Mouse (Mus musculus): ENCODE measurements at regions not wholly inside any gene's neighbourhood (a gene's known extent, or its start where the extent isn't known, plus 50 kb on each side); places are given as distances from the start of the nearest gene placed in this dataset.
A peak's percentile ranks its signal among the peaks of the same experiment; 100 is the strongest.

DNA sequence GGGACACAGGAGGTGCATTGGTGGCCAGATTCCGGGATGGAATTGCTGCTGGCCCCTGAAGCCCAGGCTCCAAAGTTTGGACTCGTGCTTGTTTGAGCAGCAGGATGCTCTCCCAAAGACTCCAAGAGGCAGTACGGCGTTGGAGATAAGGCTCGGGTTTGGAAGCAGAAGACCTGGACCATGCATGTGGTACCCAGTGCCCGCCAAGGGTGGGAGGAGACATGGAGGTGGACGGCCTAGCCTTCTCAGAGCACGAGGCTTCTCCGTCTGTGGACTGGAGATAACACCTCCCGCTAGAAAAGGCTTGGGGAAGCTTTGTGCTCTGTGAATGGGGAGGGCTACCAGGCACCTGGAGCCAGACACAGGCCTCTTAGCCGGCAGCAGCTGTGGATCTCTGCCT is 271.7 kb downstream of the Rps6kc1 start:
- DNase-seq = no peak

DNA sequence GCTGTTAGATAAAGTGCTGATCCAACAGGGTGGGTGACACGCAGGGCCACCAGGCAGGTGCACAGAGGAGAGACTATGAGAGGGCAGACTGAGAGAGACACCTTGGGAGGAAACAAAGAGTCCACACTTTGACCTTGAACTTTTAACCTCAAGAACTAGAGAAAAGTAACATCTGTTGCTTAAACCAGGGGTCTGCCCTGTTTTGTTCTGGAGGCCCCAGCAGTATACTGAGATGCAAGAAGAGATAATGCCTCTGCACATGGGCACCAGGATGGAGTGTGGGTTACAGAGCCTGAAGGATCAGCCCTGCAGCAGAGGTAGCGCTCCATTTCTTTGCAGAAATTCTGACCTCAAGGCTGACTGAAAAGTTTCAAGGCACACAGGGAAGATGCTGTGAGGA is 276.6 kb downstream of the Rps6kc1 start:
- no peak for DNase-seq

DNA sequence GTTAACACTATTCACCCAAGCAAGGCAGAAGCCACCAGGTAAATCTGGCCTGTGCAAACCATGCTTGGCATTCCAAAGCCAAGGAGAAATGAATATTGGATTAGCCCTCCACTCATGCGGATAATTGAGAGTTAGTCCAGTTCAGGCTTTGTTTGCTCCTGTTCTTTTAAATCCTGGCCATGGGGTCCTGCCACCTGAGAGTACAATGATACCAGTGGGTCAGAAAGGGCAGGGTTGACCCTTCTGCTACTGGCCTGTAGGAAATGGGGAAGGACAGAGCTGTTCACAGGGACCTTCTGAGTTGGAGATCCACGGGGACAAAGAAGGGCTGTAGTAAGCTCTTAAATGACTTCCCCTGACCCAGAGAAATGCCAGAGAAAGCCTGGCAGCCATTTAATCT is 279.9 kb downstream of the Rps6kc1 start:
- DNase-seq = no peak

DNA sequence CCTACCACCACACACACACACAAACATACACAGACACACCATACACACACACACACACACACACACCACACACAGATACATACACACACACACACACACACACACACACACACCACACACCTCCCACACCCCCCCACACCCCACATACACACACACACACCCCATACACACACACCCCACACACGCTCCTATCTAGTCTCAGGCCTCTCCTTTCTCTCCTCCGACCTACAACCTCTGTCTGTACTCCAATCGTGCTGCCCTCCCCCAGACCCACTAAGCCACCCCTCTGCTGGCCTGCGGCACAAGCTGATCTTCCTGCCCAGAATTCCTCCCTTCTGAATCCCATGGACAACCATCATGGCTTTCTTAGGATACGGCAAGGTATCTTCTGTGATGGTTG is 281.4 kb downstream of the Rps6kc1 start:
- no peak for DNase-seq

DNA sequence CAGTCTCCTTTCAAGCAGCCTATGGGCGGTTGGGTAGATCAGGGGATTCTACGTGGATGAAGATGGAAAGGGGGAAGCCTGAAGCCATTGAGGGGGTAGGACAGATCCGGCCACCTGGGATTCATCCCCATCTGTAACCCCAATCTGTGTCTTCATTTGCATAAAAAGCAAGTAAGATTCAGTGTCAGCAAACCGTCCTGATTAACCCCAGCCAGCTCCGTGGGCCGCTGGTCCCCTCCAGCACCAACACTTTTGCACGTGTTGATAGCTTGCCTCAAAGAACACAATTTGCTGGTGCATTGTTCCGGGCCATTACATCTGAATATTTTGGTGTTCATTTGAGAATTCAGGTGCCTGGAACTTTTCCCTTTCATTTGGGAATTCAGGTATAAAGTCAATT is 287.7 kb downstream of the Rps6kc1 start:
- no peak for DNase-seq

DNA sequence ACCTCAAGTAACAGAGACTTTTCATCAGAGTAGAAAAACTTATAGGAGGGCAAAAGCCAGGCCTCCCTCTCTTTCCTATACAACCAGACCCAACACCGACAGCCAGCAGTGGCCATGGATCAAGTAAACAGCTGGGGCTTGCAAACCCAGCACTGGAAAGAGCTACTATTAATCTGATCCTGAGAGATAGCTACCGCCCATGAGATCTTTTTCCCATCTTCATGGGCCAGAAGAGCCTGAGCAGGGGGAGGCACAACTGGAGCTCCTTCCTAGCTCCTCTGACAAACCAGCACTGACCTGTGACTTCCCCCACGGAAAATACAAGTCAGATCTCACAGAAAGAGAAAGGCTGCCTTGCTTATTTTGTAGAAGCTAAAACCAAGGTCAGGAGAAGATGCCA is 311.1 kb downstream of the Rps6kc1 start:
- no peak for DNase-seq

DNA sequence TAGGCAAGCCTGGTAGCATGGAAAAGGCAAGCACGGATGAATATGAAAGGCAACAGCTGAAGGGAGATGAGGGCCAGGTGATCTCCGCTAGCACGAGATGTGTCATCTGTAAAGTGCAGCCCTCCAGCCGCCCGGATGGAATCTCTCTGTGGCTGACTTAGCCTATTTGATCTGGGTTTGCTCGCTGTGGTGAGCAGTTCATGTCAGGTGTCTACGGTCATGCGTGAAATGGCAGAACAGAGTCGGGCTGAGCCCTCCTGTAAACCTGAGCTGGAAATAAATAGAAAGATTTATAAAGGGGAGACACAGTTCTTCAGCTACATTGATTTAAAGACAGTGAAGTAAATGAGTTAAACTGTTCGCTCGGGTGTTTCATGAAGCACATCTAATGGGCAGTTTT is 311.9 kb downstream of the Rps6kc1 start:
- DNase-seq = no peak

DNA sequence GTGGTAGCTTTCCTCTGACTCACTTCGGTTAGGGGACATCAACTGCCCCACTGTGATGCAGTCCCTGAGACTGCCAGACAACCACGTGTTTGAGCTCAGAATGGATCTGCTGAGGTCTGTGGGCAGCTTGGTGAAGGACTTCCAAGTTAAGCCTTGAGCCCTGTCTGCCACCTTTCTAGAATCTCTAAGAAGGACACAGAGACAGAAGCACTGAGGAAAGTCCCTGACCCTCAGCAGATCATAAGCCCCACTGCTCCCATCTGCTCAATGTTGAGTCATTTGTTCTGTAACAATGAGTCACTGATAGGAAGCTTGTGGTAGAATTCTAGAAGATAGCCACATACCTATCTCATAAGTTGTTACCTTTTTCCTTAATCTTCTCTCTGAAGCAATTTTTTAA is 315.4 kb downstream of the Rps6kc1 start:
- no peak for DNase-seq

DNA sequence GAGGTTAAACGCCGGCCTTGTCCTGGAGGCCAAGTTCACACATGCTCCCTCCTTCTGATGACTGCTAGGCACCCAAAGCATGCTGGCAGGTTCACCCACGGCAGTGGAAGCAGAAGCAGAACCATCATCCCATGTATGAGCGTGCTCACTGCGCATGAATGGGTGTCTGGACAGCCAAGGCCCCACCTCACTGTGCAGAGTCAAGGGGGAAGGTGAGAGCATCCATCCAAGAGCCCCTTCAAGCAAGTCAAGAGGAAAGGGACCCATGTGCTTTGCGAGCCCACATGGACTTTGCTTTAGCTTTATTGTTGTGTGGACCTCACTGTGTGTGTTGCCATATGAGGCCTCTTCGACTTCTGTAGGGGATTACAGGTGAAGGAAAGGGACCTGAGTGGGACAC is 319.9 kb downstream of the Rps6kc1 start:
- no peak for DNase-seq

DNA sequence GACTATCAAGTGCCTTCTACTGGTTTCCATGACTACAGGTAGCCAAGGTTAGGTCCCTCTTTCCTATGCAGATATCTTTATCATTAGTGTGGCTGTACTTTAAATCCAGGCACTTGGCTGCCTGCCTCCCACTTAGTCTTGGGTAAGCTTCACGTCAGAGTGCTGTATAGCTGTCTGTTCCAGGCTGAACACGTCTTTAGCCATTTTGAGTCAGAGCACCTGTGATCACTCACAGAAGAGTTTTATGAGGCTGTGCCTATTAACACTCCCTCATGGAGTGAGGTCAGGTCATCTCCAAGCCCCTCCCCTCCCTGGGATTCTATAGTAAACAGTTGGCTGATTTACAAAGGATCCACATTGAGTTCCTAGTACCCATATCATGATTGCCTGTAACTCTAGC is 322.0 kb downstream of the Rps6kc1 start:
- DNase-seq = no peak

DNA sequence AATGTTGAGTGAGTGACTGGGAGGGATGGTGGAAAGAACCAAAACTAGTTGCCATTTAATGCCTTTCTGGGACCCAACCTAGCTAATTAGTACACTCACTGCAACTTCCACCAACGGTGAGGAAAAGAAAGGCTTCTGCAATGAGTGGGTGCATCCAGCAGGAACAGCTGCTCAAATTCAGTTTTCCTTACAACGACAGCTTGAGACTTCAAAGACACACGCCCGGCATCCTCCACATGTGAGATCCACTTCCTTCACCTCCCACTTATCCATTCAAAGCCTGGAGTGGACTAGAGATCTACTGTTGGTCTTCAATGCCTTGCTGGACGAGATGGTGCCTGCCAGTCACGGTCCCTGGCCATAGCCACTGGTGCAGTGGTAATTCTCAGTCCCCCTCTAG is 328.3 kb downstream of the Rps6kc1 start:
- DNase-seq = no peak

DNA sequence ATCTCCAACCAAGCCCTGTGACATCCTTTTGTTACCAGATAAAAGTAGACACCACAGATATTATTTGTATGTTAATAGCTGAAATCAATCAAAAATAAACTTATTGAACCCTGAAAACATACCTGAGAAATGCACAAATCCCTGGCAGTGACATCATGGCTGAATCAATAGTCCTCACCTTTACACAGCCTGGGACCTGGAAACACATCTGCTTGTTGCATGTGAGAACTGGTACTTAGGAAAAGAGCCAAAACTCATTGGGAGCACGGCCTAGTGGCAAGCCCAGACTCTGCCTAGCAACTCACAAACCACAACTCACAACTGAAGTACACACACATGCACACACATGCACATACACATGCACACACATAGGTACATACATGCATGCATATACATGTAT is 330.9 kb downstream of the Rps6kc1 start:
- DNase-seq = no peak

DNA sequence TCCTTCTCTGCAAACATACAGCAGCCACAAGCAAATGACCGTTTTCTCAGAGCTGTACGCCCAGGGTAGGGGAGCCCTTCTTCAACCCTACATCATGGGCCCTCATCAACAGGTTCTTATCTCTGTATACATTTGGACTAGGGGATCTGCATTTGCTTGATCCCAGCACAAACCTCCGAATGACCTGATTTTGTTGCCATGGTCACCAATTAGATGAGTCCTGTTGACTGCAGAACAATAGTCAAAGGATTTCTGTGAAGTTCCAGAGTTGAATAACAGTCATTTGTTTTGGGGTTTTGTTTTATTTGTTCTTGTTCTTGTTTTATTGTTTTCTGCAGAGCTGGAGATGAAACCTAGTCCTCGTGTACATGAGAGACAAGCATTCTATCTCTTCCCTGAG is 340.6 kb downstream of the Rps6kc1 start:
- no peak for DNase-seq

DNA sequence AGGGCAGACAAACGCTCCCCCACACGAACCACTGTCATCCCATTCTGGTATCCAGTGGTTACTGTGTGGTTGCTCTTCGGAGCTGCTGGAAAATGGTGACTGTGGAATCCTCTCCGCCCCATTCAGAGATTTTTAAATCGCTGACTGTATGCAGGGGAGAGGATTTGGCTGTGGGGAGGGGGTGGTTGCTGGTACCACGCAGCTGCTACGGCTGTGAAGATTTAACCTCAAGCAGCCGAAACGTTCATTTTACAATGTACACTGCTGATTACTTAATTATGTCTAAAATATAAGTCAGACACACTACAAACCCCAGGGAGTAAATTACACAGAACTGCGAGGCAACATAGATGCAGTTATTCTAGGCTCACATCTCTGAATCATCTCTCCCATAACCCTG is 341.0 kb downstream of the Rps6kc1 start:
- no peak for DNase-seq

DNA sequence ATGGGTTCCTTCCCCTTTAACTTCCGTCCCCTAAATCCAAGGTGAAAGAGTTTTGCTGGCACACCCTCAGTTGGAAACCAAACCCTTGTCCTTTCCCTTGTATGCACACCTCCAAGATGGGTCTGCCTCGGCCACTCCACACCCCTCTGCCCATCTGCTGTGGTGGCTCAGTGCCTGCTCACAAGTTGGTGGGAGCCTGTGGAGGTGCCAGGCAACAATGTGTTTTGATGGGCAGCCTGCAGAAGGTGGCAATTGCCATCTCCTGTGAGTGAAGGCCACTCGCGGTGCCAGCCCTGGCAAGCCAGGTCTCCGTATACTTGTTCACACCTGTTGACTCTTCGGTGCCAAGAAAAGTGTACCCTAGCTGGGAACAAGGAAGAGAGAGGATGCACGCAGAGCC is 344.8 kb downstream of the Rps6kc1 start:
- DNase-seq = no peak

DNA sequence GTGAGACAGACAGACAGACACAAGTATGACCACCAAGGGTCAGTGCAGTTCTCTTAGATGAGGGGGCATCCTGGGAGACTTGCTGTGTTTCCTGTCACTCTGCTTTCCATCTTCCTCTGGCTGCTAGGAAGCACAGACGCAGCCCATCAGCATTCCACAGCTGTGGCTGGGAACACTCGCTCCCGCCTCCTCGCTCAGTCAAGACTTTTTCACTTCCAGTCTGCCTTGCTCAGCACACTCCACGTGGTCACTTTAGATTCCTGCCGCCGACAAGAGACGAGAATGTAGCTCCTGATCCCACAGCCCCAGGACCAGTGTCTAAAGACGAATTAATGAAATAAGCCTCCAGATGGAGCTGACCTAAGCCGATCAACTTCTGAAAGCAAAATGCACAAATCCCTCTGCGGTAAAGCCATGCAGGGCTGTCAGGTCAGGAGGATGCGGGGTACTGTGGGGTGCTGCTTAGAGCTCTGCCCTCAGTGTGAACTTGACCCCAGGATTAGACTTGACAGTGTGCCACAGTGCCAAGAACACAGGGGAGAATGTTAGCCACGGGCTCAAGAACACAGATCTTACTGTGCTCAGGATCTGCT is 348.6 kb downstream of the Rps6kc1 start:
- DNase-seq = peak; percentile 19

DNA sequence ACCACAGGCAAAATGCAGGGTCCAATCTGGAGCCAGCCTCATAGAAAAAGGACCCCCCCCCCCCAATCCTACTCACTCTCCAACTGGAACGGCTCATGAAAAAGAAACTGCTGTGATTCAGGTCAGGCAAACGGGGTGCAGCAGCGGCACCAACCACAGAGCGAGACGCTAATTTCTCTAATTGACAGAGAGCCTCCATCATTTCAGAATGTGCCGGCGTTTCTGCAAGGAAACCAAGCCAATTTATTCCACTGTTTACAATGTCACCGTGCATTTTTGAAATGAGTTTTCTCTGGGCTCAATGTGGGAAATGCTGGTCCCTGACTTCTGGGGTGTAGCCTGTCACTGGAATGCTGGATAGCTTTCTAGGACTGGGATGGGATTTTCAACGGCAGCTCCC is 351.5 kb downstream of the Rps6kc1 start:
- DNase-seq = no peak

DNA sequence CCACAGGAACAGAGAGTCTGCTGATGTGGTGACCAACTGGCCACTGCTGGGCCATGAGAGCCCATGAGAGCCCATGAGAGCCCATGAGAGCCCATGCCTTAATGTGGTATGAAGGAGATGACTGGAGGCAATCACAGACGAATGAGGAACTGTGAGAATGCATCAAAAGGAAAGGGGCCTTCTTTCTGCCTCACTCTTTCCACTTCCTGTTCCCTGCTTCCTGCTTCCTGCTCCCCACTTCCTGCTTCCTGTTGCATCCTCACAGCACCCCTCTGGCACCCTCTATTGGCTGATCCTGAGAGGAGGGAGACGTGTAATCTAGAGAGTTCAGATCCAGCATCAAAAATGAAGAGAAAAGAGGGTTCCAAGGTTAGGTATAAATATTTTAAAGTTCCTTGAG is 369.7 kb downstream of the Rps6kc1 start:
- no peak for DNase-seq

DNA sequence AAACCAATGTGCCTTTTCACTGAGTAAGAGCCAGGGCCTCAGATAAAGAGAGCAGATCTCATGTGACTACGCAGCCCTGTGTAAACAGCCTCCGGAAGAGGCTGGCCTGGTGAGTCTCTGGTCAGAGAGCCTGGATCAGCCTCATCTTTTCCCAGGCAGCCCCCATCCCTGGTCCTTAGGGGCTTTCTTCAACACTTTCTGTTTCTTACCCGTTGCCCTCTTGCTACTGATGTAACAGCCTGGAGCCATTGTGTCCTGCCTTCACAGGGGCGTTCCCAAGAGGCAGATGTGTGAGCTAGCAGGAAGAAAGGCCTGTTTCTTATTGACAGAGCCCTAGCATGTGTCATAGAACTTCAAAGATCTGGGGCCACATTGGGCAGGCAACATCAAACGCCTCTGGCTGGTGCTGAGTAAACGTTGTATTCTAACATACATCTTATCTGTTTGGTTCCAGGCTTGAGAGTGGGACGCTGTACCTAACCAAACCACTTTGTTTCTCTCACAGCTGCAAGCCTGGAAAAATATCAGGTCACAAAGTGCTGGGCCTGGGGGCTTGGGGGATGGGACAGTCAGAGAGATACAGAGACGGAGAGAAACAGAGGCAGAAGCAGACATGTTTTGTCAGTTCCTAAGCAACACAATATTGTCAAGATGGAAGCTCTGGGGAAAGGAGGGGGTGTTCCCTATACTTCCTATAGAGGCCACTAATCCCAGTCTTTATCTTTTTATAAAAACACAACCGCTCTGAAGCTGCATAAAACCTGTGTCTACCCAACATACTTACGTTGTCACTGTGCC is 362.6 kb upstream of the Prox1 start:
- no peak for DNase-seq

DNA sequence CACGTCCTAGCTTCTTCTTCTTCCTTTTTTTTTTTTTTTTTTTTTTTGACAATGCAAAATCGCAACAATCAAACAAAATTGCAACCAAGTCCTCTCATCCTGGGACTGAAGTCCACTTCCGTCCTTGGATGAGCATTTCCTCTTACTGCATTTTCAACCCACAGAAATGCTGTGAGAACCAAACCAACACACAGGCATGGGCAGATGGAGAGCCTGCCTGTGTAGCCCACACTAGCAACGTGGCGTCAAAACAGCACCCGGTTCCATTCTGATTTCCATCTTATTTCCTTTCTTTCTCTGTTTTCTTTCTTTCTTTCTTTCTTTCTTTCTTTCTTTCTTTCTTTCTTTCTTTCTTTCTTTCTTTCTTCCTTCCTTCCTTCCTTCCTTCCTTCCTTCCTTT is 360.7 kb upstream of the Prox1 start:
- DNase-seq = no peak

DNA sequence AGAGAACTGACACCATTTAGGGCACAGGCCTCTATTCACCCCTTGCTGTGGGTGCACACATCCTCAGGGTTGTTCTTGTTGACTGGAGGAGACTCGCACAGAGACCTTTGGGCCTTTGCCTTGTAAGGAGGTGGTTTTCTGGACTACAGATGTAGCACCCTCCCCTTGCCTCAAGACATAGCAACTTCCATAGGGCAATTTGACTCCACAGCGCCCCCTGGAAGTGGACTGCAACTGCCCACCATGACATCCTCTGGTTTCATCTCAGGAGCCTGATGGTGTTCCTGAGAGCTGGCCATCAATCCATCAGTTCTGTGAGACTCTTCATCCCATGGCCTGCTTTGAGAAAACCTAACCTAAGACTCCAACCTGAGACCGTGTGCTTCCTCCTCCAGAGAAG is 359.6 kb upstream of the Prox1 start:
- no peak for DNase-seq

DNA sequence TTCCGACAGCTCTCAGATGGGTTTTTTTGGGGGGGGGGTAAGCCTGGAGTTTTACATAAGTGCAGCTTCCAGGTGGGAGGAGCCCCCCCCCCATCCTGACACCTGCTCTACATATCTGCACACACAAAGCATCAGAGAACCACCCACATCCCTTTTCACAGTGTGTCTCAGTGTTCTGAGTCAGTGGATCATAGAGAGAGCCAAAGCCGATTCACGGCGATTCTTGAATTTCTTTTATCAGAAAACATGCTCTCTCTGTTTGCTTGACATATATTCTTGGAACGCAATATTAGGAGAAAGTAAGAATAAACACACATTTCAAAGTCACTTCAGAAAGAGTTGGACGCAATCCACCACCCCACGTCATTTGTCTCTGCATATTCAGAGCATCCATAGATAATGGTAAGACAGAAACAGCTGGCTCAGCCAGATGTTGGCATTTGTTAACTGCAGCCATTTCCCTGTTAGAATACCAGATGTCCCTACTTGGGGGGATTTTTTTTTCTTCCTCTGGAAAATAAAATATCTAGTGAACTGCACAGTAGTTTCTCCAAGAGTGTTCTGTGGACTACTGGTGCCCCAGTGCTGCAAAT is 357.1 kb upstream of the Prox1 start:
- no peak for DNase-seq

DNA sequence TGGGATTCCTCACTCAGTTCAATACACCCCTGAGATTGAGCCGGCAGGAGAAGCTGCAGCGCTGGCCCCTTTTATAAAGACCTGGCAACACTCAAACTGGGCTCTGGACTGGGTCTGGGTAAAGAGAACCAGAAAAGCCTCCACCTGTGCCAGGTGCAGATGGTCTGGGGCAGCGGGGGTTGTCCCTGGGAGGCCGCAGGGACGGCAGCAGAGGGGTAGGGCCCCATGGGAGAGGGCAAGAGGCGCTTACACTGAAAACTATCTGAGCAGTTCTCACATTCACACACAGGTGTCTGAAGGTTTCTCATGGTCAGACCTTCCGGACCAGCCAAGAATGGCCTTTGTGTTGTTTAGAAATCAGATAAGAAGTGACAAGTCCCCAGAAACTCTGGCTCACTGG is 356.1 kb upstream of the Prox1 start:
- no peak for DNase-seq

DNA sequence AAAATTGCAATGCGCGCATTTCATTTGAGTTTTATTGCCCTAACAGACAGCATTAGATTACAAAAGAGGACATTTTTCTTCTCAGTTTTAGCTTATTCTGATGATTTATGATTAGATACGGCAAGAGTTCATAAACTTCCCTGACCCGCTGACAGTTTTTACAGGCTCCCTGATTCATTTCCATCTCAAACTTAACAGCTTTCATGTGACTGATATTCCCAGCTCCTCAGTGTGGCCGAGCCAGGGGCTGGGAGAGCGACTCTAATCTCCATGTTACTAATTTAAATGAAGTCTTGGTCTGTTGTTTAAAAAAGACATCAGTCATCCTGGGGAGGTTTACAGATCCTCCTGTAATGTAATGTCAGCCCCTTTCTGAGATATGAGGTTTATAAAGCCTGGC is 355.5 kb upstream of the Prox1 start:
- DNase-seq = no peak

DNA sequence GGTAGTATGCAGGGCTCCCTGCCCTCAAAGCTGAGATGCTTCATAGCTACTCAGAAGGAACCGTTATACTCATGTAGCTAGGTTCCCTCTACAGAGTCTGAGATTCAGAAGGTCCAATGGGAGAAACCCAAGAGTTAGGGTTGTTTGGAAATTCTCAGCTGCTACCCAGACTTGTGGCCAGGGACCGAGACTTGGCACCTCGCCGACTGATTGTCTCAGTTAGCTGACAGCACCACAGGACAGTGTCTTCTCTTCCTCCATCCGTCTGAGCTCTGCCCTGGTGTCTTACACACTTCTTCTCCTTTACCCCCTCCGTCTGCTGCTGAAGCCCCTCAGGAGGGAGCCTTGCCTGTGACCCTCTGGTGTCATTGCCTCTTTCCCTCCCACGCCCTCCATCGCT is 329.6 kb upstream of the Prox1 start:
- no peak for DNase-seq
